Mouse (Mus musculus): Measurements from ENCODE around the gene Pikfyve. TPM values are rescaled to one million over a fixed set of nuclear protein-coding genes. Genes with fewer than 3 reads are reported as not detected.
A peak's percentile ranks its signal among the peaks of the same experiment; 100 is the strongest.

Gene Pikfyve
- total RNA-seq, 1 experiment = 30.4 TPM

- Histone ChIP-seq H3K4me3 (ENCODE audit: insufficient read depth in 1 of 2, low read depth in 1 of 2, low read length in 2 of 2, poor library complexity in 1 of 2, severe bottlenecking in 1 of 2) (no peak overlapping the region), H3K36me3 (ENCODE audit: control insufficient read depth, insufficient read depth, low read length, poor library complexity, severe bottlenecking) (no peaks in the 10 kb centered on the region), H3K4me1 (ENCODE audit: control insufficient read depth in 2 of 2, insufficient read depth in 2 of 2, low read length in 2 of 2, poor library complexity in 1 of 2) (peaks cover 4 to 6% of the 10 kb centered on the region in 2 experiments; a peak in 2 of 4 replicates), H3K27ac (ENCODE audit: insufficient read depth, low read depth, low read length, poor library complexity, severe bottlenecking) (no peak overlapping the region), H3K9me3 (ENCODE audit: control insufficient read depth, insufficient read depth, low read depth, low read length) (no peaks in the 10 kb centered on the region), H3K9ac (ENCODE audit: insufficient read depth, low read depth, low read length, poor library complexity, severe bottlenecking) (no peak overlapping the region)
- in situ Hi-C loops (cut with MboI; ENCODE audit: low sequenced_read_pairs in 2 of 2, unreplicated experiment in 2 of 2) = no loop called here
- TF ChIP-seq ZNF384 (IDR thresholded peaks at IDR 0.05; ENCODE audit: low read depth, low read length) (no peak), MAFK (IDR thresholded peaks at IDR 0.05; ENCODE audit: insufficient read depth, low read depth, low read length) (no peak), CHD2 (IDR thresholded peaks at IDR 0.05; ENCODE audit: low read depth, low read length) (no peak), HCFC1 (IDR thresholded peaks at IDR 0.05; ENCODE audit: borderline replicate concordance, insufficient read depth, low read length) (no peak), ZC3H11A (IDR thresholded peaks at IDR 0.05; ENCODE audit: borderline replicate concordance, low read depth, low read length) (no peak)
- DNase-seq (ENCODE audit: low read depth, low spot score) = no peak
Measured at GRCm38 (mm10) chr1:65185011-65185410, 1.5 kb upstream of the Pikfyve start.

- in situ Hi-C loops (cut with MboI; ENCODE audit: low sequenced_read_pairs in 2 of 2, unreplicated experiment in 2 of 2) = no loop called here
- Histone ChIP-seq H3K4me1 (ENCODE audit: control insufficient read depth in 2 of 2, insufficient read depth in 2 of 2, low read length in 2 of 2, poor library complexity in 1 of 2) (peaks cover 4 to 6% of the 10 kb centered on the region in 2 experiments; a peak in 2 of 4 replicates), H3K4me3 (ENCODE audit: insufficient read depth in 1 of 2, low read depth in 1 of 2, low read length in 2 of 2, poor library complexity in 1 of 2, severe bottlenecking in 1 of 2) (peak overlapping the region; percentile 63 to 78), H3K9ac (ENCODE audit: insufficient read depth, low read depth, low read length, poor library complexity, severe bottlenecking) (peak overlapping the region; percentile 33; the same call in 1 of the 2 replicates), H3K9me3 (ENCODE audit: control insufficient read depth, insufficient read depth, low read depth, low read length) (no peaks in the 10 kb centered on the region), H3K36me3 (ENCODE audit: control insufficient read depth, insufficient read depth, low read length, poor library complexity, severe bottlenecking) (no peaks in the 10 kb centered on the region), H3K27ac (ENCODE audit: insufficient read depth, low read depth, low read length, poor library complexity, severe bottlenecking) (no peak overlapping the region; the same call in 1 of the 2 replicates)
- TF ChIP-seq ZC3H11A (IDR thresholded peaks at IDR 0.05; ENCODE audit: borderline replicate concordance, low read depth, low read length) (no peak), CHD2 (IDR thresholded peaks at IDR 0.05; ENCODE audit: low read depth, low read length) (no peak), HCFC1 (IDR thresholded peaks at IDR 0.05; ENCODE audit: borderline replicate concordance, insufficient read depth, low read length) (no peak), MAFK (IDR thresholded peaks at IDR 0.05; ENCODE audit: insufficient read depth, low read depth, low read length) (no peak), ZNF384 (IDR thresholded peaks at IDR 0.05; ENCODE audit: low read depth, low read length) (no peak)
- DNase-seq (ENCODE audit: low read depth, low spot score) = no peak
Measured at GRCm38 (mm10) chr1:65185524-65186205, 818 bp upstream of the Pikfyve start.

- Histone ChIP-seq H3K36me3 (ENCODE audit: control insufficient read depth, insufficient read depth, low read length, poor library complexity, severe bottlenecking) (no peaks in the 10 kb centered on the region), H3K27ac (ENCODE audit: insufficient read depth, low read depth, low read length, poor library complexity, severe bottlenecking) (no peak overlapping the region), H3K9ac (ENCODE audit: insufficient read depth, low read depth, low read length, poor library complexity, severe bottlenecking) (peak overlapping the region; percentile 95), H3K4me3 (ENCODE audit: insufficient read depth in 1 of 2, low read depth in 1 of 2, low read length in 2 of 2, poor library complexity in 1 of 2, severe bottlenecking in 1 of 2) (peak overlapping the region; percentile 84 to 89), H3K4me1 (ENCODE audit: control insufficient read depth in 2 of 2, insufficient read depth in 2 of 2, low read length in 2 of 2, poor library complexity in 1 of 2) (peaks cover 4 to 6% of the 10 kb centered on the region in 2 experiments; a peak in 2 of 4 replicates), H3K9me3 (ENCODE audit: control insufficient read depth, insufficient read depth, low read depth, low read length) (no peaks in the 10 kb centered on the region)
- TF ChIP-seq ZC3H11A (IDR thresholded peaks at IDR 0.05; ENCODE audit: borderline replicate concordance, low read depth, low read length) (no peak), ZNF384 (IDR thresholded peaks at IDR 0.05; ENCODE audit: low read depth, low read length) (no peak), HCFC1 (IDR thresholded peaks at IDR 0.05; ENCODE audit: borderline replicate concordance, insufficient read depth, low read length) (no peak), MAFK (IDR thresholded peaks at IDR 0.05; ENCODE audit: insufficient read depth, low read depth, low read length) (no peak), CHD2 (IDR thresholded peaks at IDR 0.05; ENCODE audit: low read depth, low read length) (no peak)
- in situ Hi-C loops (cut with MboI; ENCODE audit: low sequenced_read_pairs in 2 of 2, unreplicated experiment in 2 of 2) = no loop called here
- no peak for DNase-seq (ENCODE audit: low read depth, low spot score)
Measured at GRCm38 (mm10) chr1:65187074-65187430, 569 bp downstream of the Pikfyve start.

- H3K36me3 ChIP-seq (ENCODE audit: control insufficient read depth, insufficient read depth, low read length, poor library complexity, severe bottlenecking) = peaks cover 6% of the 10 kb centered on the region
- no peaks in the 10 kb centered on the region for H3K9me3 ChIP-seq (ENCODE audit: control insufficient read depth, insufficient read depth, low read depth, low read length)
- TF ChIP-seq ZC3H11A (IDR thresholded peaks at IDR 0.05; ENCODE audit: borderline replicate concordance, low read depth, low read length) = no peak
- TF ChIP-seq MAFK (IDR thresholded peaks at IDR 0.05; ENCODE audit: insufficient read depth, low read depth, low read length) = no peak
- no peak for TF ChIP-seq CHD2 (IDR thresholded peaks at IDR 0.05; ENCODE audit: low read depth, low read length)
- no peak for TF ChIP-seq HCFC1 (IDR thresholded peaks at IDR 0.05; ENCODE audit: borderline replicate concordance, insufficient read depth, low read length)
- TF ChIP-seq ZNF384 (IDR thresholded peaks at IDR 0.05; ENCODE audit: low read depth, low read length) = no peak
- H3K4me1 ChIP-seq (ENCODE audit: control insufficient read depth in 2 of 2, insufficient read depth in 2 of 2, low read length in 2 of 2, poor library complexity in 1 of 2) = peaks cover 4 to 6% of the 10 kb centered on the region in 2 experiments; a peak in 2 of 4 replicates
- no peak overlapping the region for H3K27ac ChIP-seq (ENCODE audit: insufficient read depth, low read depth, low read length, poor library complexity, severe bottlenecking)
- DNase-seq (ENCODE audit: low read depth, low spot score) = no peak
- H3K4me3 ChIP-seq (ENCODE audit: insufficient read depth in 1 of 2, low read depth in 1 of 2, low read length in 2 of 2, poor library complexity in 1 of 2, severe bottlenecking in 1 of 2) = no peak overlapping the region
- no peak overlapping the region for H3K9ac ChIP-seq (ENCODE audit: insufficient read depth, low read depth, low read length, poor library complexity, severe bottlenecking)
- in situ Hi-C loops (cut with MboI; ENCODE audit: low sequenced_read_pairs in 2 of 2, unreplicated experiment in 2 of 2) = no loop called here
Measured at GRCm38 (mm10) chr1:65190172-65190571, 3.7 kb downstream of the Pikfyve start.

Measured in ES-E14 (cell line).